Mouse (Mus musculus) neural tube, embryonic 14.5 days (tissue): ENCODE results near the gene Prrt3. TPM values are rescaled to one million over a fixed set of nuclear protein-coding genes. Genes with fewer than 3 reads are reported as not detected.

Experiments
- ATAC-seq: fragments of 200-750 bp; cut with Nextera tagmentation; 2 replicates; pipeline ENCODE4 v1.8.0; 2017; ENCODE audit warnings: low read depth, mild to moderate bottlenecking, moderate TSS enrichment, moderate library complexity
- H3K27ac ChIP-seq: fragments of 300-500 bp; sonication (generic); 2 replicates; pipeline ENCODE4 v1.5.1; 2014; ENCODE audit warnings: low read depth, mild to moderate bottlenecking, control low read depth, low read length, moderate library complexity, mixed read lengths
- H3K27me3 ChIP-seq: fragments of 300-500 bp; sonication (generic); 2 replicates; pipeline ENCODE4 v1.6.1; 2014; ENCODE audit warnings: low read length; ENCODE audit not compliant: control insufficient read depth, insufficient read depth
- H3K36me3 ChIP-seq: fragments of 300-500 bp; sonication (generic); 2 replicates; pipeline ENCODE4 v1.6.1; 2014; ENCODE audit warnings: low read length, mixed read lengths; ENCODE audit not compliant: control insufficient read depth, insufficient read depth
- H3K4me1 ChIP-seq: fragments of 300-500 bp; sonication (generic); 2 replicates; pipeline ENCODE4 v1.6.1; 2014; ENCODE audit warnings: low read length; ENCODE audit not compliant: control insufficient read depth, insufficient read depth
- H3K4me2 ChIP-seq: fragments of 300-500 bp; sonication (generic); 2 replicates; pipeline ENCODE4 v1.6.1; 2014; ENCODE audit warnings: mild to moderate bottlenecking, low read depth, low read length, control low read depth
- H3K4me3 ChIP-seq: fragments of 300-500 bp; sonication (generic); 2 replicates; pipeline ENCODE4 v1.5.1; 2014; ENCODE audit warnings: low read depth, low read length, control low read depth, mixed read lengths
- H3K9ac ChIP-seq: fragments of 300-500 bp; sonication (generic); replicated peaks from 2 replicates; pipeline ENCODE4 v1.6.1; 2014; ENCODE audit warnings: low read depth, mild to moderate bottlenecking, control low read depth, low read length, mixed read lengths
- H3K9me3 ChIP-seq: fragments of 300-500 bp; sonication (generic); 2 replicates; pipeline ENCODE4 v1.6.1; 2016; ENCODE audit warnings: low read length; ENCODE audit not compliant: control insufficient read depth
- WGBS: fragments of 180-500 bp; shearing (Covaris S2); extraction: QIAGEN DNeasy Blood & Tissue Kit; methylation state at CpG from one replicate; pipeline ENCODE4 v1.1.7; 2014; 5-methylcytosine and 5-hydroxymethylcytosine counted together
- polyA plus RNA-seq: library from polyadenylated mRNA; unstranded; fragments of >200 nt; fragmentation: Nextera tagmentation; extraction: Ambion mirVana; gene quantifications from 2 replicates; pipeline ENCODE4 v1.2.1, GENCODE M21; 2014

Gene Prrt3
- polyA plus RNA-seq, 1 experiment from 2014 or later = 9.1 TPM

DNA sequence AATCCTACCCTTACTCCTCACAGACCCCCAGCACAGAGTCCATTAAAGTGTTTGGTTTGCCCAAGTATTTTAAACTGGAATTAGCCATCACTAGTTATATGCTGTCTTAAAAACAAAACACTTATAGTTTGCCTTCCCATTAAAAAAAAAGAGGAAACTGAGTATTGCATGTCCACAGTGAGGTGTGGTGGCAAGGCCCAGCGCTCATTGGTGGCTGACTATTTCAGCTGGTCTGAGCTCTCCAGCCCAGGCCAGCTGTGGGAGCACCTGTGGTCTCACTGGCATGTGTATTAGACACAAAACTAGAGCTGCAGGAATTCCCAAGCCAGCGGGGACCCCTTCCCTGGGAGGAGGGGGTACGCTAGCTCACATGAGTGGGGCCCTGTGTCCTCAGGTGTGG is 33.2 kb downstream of the Prrt3 start:
- Histone ChIP-seq H3K4me2 (no peak overlapping the region), H3K36me3 (no peaks in the 10 kb centered on the region), H3K27ac (no peak overlapping the region), H3K9me3 (no peaks in the 10 kb centered on the region), H3K4me3 (no peak overlapping the region), H3K27me3 (peaks cover 4% of the 10 kb centered on the region), H3K9ac (no peak overlapping the region), H3K4me1 (peaks cover 4% of the 10 kb centered on the region; the same call in 1 of the 2 replicates)
- 82% methylated on average over 3 of the region's 3 CpGs for WGBS
- no peak for ATAC-seq

DNA sequence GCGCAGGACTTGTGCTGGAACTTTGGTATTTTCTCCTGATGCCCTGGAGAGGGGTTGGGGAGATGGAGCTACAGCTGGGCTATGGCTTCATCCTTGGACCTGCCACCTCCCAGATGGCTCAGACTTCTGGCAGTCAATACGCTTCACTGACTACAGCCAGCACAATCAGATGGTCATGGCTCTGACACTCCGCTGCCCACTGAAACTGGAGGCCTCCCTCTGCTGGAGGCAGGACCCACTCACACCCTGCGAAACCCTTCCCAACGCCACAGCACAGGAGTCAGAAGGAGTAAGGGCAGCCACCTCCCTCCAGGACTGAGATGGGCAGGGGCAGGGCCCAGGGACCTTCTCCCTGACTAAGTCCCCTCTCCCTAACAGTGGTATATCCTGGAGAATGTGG is 36.1 kb downstream of the Prrt3 start:
- Histone ChIP-seq H3K9ac (no peak overlapping the region), H3K4me1 (peaks cover 4% of the 10 kb centered on the region; the same call in 1 of the 2 replicates), H3K4me2 (no peak overlapping the region), H3K27ac (no peak overlapping the region), H3K36me3 (no peaks in the 10 kb centered on the region), H3K4me3 (no peak overlapping the region), H3K9me3 (no peaks in the 10 kb centered on the region), H3K27me3 (peaks cover 2% of the 10 kb centered on the region)
- WGBS = 45% methylated on average over 5 of the region's 5 CpGs
- no peak for ATAC-seq

DNA sequence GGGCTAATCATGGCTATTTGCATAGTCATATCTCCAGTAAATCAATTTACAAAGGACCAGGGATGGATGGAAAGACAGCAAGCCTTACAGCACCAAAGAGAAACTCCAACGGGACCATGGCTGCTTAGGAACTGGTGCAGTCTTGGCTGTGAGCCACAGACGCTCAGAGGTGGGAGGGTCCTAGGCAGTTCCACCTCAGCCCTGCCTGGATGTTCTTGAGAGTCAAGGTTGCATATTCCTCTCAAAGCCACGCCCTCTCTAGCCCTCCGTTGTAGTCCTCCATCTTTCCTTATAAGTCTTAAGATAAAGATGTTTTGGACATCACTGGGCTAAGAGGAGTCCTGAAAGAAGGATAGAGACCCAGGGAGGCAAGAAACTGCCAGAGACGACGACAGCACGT is 37.7 kb downstream of the Prrt3 start:
- Histone ChIP-seq H3K9ac (no peak overlapping the region), H3K36me3 (no peaks in the 10 kb centered on the region), H3K4me1 (no peaks in the 10 kb centered on the region), H3K4me3 (no peak overlapping the region), H3K4me2 (no peak overlapping the region), H3K27ac (no peak overlapping the region; the same call in 1 of the 2 replicates), H3K27me3 (no peaks in the 10 kb centered on the region), H3K9me3 (no peaks in the 10 kb centered on the region)
- ATAC-seq = no peak
- 78% methylated on average over 7 of the region's 7 CpGs for WGBS

DNA sequence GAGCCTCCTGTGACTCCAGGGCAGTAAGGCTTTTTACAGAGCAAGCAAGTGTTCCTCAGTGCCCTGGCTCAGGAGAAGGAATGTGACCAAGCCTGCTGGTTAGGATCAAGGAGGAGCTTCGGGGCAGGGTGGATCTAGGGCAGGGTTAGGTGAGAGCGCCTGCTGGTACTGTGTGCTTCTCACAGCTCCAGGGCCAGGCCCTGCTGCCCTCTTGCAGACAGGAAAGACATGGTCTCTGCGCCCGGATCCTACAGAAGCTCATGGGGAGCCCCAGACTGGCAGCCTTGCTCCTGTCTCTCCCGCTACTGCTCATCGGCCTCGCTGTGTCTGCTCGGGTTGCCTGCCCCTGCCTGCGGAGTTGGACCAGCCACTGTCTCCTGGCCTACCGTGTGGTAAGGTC is 43.1 kb downstream of the Prrt3 start:
- H3K9me3 ChIP-seq = no peaks in the 10 kb centered on the region
- H3K27ac ChIP-seq = no peak overlapping the region
- no peak overlapping the region for H3K4me2 ChIP-seq
- no peaks in the 10 kb centered on the region for H3K27me3 ChIP-seq
- WGBS = 65% methylated on average over 10 of the region's 10 CpGs
- no peak for ATAC-seq
- H3K9ac ChIP-seq = no peak overlapping the region
- H3K36me3 ChIP-seq = no peaks in the 10 kb centered on the region
- no peak overlapping the region for H3K4me3 ChIP-seq
- no peaks in the 10 kb centered on the region for H3K4me1 ChIP-seq

DNA sequence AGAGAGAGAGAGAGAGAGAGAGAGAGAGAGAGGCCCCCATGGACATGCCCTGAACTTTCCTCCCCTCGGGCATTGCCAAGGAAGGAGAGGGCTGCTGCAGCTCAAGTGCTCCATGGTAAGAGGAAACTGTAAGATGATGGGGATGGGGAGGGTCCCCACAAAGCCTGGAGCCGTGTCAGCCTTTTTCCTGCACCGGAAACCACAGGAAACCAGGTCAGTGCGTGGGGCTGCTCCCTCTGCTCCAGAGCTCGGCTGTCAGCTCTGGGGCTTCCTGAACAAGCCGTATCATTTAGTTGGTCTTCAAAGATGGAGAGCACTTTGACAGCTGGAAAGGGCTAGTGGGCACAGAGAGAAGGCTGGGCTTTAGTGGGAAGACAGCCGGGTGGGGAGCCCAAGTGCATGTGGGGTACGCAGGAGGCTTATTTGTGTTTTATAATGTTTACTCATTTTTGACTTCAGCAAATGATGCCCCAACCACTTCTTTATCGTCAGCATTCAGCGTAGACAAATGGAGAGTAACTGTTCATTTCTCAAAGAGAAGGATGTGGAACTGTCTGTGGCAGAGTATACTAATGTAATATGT is 43.7 kb downstream of the Prrt3 start, which contains the start of gene Il17re:
Il17re (plus strand) TSS at position 533 of the 583 bp plus-strand sequence.
- H3K36me3 ChIP-seq = no peaks in the 10 kb centered on the region
- no peak for ATAC-seq
- no peaks in the 10 kb centered on the region for H3K27me3 ChIP-seq
- no peak within 1 kb of the TSS for H3K4me2 ChIP-seq
- H3K4me3 ChIP-seq = no peak within 1 kb of the TSS
- no peaks in the 10 kb centered on the region for H3K9me3 ChIP-seq
- no peaks in the 10 kb centered on the region for H3K4me1 ChIP-seq
- H3K27ac ChIP-seq = no peak within 1 kb of the TSS
- WGBS = 78% methylated on average over 10 of the region's 10 CpGs
- no peak within 1 kb of the TSS for H3K9ac ChIP-seq

DNA sequence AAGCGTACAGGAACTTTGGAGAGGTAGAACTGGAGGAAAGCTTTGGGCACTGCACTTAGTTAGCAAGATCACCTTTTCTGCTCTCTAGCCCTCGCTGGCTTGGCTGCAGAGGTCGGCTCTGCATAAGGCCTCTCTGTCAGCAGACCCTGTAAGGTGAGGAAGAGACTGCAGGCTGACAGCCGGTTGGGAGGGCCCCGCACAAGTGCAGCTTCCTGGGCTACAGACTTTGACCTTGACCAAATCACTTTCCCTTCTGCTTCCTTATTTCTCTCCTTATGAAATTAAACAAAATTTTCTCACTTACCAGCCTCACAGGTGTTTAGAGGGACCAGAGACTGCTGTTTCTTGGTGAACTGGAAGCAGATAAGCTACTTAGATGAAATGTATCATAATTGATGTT is 46.7 kb downstream of the Prrt3 start:
- Histone ChIP-seq H3K36me3 (no peaks in the 10 kb centered on the region), H3K9me3 (no peaks in the 10 kb centered on the region), H3K4me3 (no peak overlapping the region), H3K4me1 (no peaks in the 10 kb centered on the region), H3K27me3 (no peaks in the 10 kb centered on the region), H3K4me2 (no peak overlapping the region), H3K27ac (no peak overlapping the region), H3K9ac (no peak overlapping the region)
- no peak for ATAC-seq
- WGBS = 79% methylated on average over 5 of the region's 5 CpGs

DNA sequence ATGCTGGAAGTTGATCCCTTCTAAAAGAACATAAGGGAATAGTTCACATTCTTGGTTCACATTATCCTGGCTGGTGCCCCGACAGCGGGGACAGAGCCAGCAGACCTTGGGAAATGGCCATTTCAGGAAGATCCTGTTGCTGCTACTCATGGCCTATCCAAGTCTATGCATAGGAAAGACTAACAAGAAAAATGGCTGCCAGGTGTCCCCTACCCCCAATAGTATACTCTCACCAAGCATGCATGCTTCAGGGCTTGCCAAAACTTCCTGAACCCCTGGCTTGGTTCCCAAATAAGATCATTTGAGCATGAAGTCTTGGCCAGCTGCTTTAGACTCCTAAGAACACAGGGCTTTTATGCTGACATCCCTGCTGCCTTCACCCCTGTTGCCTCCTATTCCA is 49.9 kb downstream of the Prrt3 start:
- no peaks in the 10 kb centered on the region for H3K4me1 ChIP-seq
- no peaks in the 10 kb centered on the region for H3K27me3 ChIP-seq
- no peaks in the 10 kb centered on the region for H3K9me3 ChIP-seq
- H3K4me3 ChIP-seq = no peak overlapping the region
- WGBS = 78% methylated on average over 2 of the region's 2 CpGs
- no peak for ATAC-seq
- peaks cover 20% of the 10 kb centered on the region for H3K36me3 ChIP-seq
- no peak overlapping the region for H3K27ac ChIP-seq
- H3K4me2 ChIP-seq = no peak overlapping the region
- H3K9ac ChIP-seq = no peak overlapping the region

DNA sequence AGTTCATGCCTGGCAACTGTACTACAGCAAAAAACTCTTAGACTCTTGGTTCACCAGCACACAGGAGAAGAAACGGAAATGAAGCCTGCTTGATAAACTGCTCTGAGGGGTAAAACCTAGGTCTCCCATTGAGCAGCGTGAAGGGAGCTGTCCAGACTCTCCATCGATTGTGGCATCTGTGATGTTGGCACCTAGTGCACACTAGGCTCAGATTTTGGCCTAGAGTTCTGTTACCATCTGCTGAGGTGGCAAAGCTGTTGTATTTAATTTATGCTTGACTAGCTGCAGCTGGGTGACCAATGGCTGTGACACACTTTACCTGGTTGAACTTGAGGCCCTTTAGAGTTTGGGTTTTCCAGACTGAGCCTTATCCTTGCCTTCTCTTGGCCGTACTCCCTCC is 54.1 kb downstream of the Prrt3 start:
- H3K9me3 ChIP-seq = no peaks in the 10 kb centered on the region
- 94% methylated on average over 4 of the region's 4 CpGs for WGBS

DNA sequence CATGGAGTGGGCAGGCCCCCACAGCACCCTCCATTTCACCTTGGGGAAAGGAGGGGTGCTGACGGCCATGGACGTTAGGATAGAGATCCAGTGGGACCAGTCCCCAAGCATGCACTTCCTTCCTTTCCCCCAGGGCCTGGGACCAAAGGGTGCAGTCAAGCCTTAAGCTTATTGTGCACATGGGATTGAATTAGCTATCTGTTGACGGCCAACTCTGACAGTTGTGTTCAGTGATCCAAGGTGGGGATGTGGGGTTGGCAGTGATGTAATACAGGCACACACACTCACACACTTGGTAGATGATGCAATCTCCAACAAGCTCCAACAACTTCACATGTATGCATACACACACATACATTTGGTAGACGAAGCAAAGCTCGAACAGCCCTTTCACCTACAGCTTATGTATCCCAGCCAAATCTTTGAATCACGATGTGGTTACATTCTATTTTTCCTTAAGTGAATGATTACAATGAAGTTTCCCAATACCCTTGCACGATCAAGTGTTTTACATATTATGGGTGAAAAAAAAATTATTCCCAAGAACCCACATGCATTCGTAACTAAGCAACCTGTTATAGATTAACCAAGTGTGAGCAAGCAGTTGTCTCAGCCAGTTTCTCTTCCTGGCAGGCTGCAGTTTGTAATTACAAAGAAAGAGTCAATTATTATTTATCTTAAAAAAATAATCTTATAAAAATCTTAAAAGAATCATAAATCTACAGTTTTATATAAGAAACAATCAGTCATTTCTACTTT is 57.3 kb downstream of the Prrt3 start:
- Histone ChIP-seq H3K27me3 (no peaks in the 10 kb centered on the region), H3K36me3 (peaks cover 21% of the 10 kb centered on the region), H3K9me3 (no peaks in the 10 kb centered on the region), H3K9ac (no peak overlapping the region), H3K4me2 (no peak overlapping the region), H3K27ac (no peak overlapping the region), H3K4me3 (no peak overlapping the region), H3K4me1 (peaks cover 8% of the 10 kb centered on the region)
- ATAC-seq = no peak
- 85% methylated on average over 6 of the region's 8 CpGs for WGBS

More for the DNA sequence above, 54.1 kb downstream of the Prrt3 start:
- H3K4me3 ChIP-seq = no peak overlapping the region
- no peak overlapping the region for H3K27ac ChIP-seq
- no peaks in the 10 kb centered on the region for H3K27me3 ChIP-seq
- H3K4me1 ChIP-seq = peaks cover 8% of the 10 kb centered on the region
- peaks cover 21% of the 10 kb centered on the region for H3K36me3 ChIP-seq
- no peak overlapping the region for H3K4me2 ChIP-seq
- H3K9ac ChIP-seq = no peak overlapping the region
- no peak for ATAC-seq
